In the genomic region with DNA sequence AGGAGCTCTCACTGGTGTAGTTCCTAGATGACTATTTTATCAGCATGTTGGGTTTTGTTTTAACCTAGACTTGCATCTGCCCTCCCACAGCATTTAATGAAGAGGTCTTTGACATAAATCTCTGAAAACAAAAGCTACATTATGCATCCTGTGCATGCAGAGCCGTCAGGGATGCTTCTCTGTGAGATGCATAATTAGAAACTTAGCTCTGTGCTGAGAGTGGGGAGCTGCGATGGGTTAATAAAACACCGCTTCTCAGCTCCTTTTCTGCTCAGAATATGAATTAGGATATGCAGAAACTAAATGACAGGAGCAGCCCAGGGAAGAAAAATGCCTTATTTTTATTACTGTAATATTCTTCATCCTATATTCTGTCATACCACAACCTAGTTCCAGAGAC, we compare ENCODE assay signal across 15 mouse cellular contexts.
DNase-seq lines count a peak whose midpoint lies in the region; ATAC-seq and TF ChIP-seq lines count a peak whose summit lies in the region.
"Had no signal": no experiment of that assay in that cellular context is flagged by ENCODE, and none has a peak within 500 bp of the region (broad histone marks: within the 10 kb centered on the region; RNA-seq: fewer than 3 reads in every experiment).

No protein-coding gene starts in this region.

- H3K36me3 ChIP-seq in forebrain, embryonic 14.5 days (ENCODE audit: control insufficient read depth, insufficient read depth, low read length), result no peaks in the 10 kb centered on the region
- no peaks in the 10 kb centered on the region for H3K36me3 ChIP-seq in midbrain, postnatal 0 days (ENCODE audit: insufficient read depth, low read length)
- H3K36me3 ChIP-seq: intestine, embryonic 15.5 days; kidney, embryonic 15.5 days; limb, embryonic 12.5 days; liver, embryonic 13.5 days; lung, embryonic 15.5 days had no signal

- ATAC-seq in forebrain, embryonic 14.5 days, result peak; percentile 74; the same call in 1 of the 2 replicates
- 0 out of 2 replicates have a peak, but pooled peaks have one; percentile 20 for ATAC-seq in midbrain, postnatal 0 days (ENCODE audit: low FRiP score)
- ATAC-seq: intestine, embryonic 15.5 days had no signal

- H3K4me1 ChIP-seq in forebrain, embryonic 14.5 days (ENCODE audit: control insufficient read depth, insufficient read depth, low read length), result peaks cover 6% of the 10 kb centered on the region; the same call in 1 of the 2 replicates
- no peaks in the 10 kb centered on the region for H3K4me1 ChIP-seq in midbrain, postnatal 0 days (ENCODE audit: insufficient read depth, low read length)
- H3K4me1 ChIP-seq: intestine, embryonic 15.5 days; kidney, embryonic 15.5 days; liver, embryonic 13.5 days; lung, embryonic 15.5 days had no signal

- H3K4me2 ChIP-seq in forebrain, embryonic 14.5 days (ENCODE audit: low read length), result no peak overlapping the region
- H3K4me2 ChIP-seq in midbrain, postnatal 0 days (ENCODE audit: low read depth, low read length, poor library complexity, severe bottlenecking), result no peak overlapping the region
- H3K4me2 ChIP-seq: heart, embryonic 11.5 days; intestine, embryonic 15.5 days; kidney, embryonic 15.5 days; limb, embryonic 12.5 days; liver, embryonic 13.5 days; lung, embryonic 15.5 days had no signal

- DNase-seq in layer of hippocampus, adult 2 months (ENCODE audit: low spot score in 2 of 2), result no peak
- DNase-seq in layer of hippocampus, adult 8-10 months (ENCODE audit: low spot score in 2 of 2), result no peak
- peak; percentile 72 for DNase-seq in brain, embryonic 14.5 days (ENCODE audit: low read depth)
- peak; percentile 49 for DNase-seq in forebrain, embryonic 14.5 days (ENCODE audit: low spot score)
- no peak for DNase-seq in midbrain, postnatal 0 days (ENCODE audit: low spot score)
- no peak for DNase-seq in spleen, postnatal 14 days (ENCODE audit: low spot score in 2 of 2)
- no peak for DNase-seq in thymus, adult 18-20 months
- DNase-seq: cerebellum, postnatal 36 days; liver, embryonic 13.5 days had no signal

- no peaks in the 10 kb centered on the region for H3K9me3 ChIP-seq in forebrain, embryonic 14.5 days (replicated peaks; ENCODE audit: control insufficient read depth, low read length)
- H3K9me3 ChIP-seq in midbrain, postnatal 0 days (ENCODE audit: low read length), result no peaks in the 10 kb centered on the region
- H3K9me3 ChIP-seq: intestine, embryonic 15.5 days; kidney, embryonic 15.5 days; limb, embryonic 12.5 days; liver, embryonic 13.5 days; lung, embryonic 15.5 days had no signal

- TF ChIP-seq POLR2A in brain, embryonic 14.5 days (IDR thresholded peaks at IDR 0.05; ENCODE audit: borderline replicate concordance, extremely low read depth, insufficient read depth, insufficient read length, poor library complexity, severe bottlenecking), result no peak

- H3K9ac ChIP-seq in forebrain, embryonic 14.5 days (ENCODE audit: low read length), result no peak overlapping the region
- no peak overlapping the region for H3K9ac ChIP-seq in midbrain, postnatal 0 days (replicated peaks; ENCODE audit: low read length, poor library complexity, severe bottlenecking)
- H3K9ac ChIP-seq: intestine, embryonic 15.5 days; kidney, embryonic 15.5 days; limb, embryonic 12.5 days; liver, embryonic 13.5 days; lung, embryonic 15.5 days had no signal

- H3K27me3 ChIP-seq in forebrain, embryonic 14.5 days (replicated peaks; ENCODE audit: control insufficient read depth, insufficient read depth, low read length), result no peaks in the 10 kb centered on the region
- no peaks in the 10 kb centered on the region for H3K27me3 ChIP-seq in midbrain, postnatal 0 days (ENCODE audit: insufficient read depth, low read length)
- H3K27me3 ChIP-seq: intestine, embryonic 15.5 days; kidney, embryonic 15.5 days; limb, embryonic 12.5 days; liver, embryonic 13.5 days; lung, embryonic 15.5 days had no signal

- peak overlapping the region; percentile 81 for H3K27ac ChIP-seq in layer of hippocampus, adult 2 months
- no peak overlapping the region for H3K27ac ChIP-seq in forebrain, embryonic 14.5 days (ENCODE audit: low read depth, low read length)
- H3K27ac ChIP-seq in midbrain, postnatal 0 days (ENCODE audit: low read depth, low read length), result no peak overlapping the region
- H3K27ac ChIP-seq: intestine, embryonic 15.5 days; kidney, embryonic 15.5 days; limb, embryonic 12.5 days; liver, embryonic 13.5 days; lung, embryonic 15.5 days had no signal

- 14% methylated on average over 3 of the region's 3 CpGs for WGBS in forebrain, embryonic 14.5 days
- WGBS in midbrain, postnatal 0 days, result 25% methylated on average over 3 of the region's 3 CpGs

- H3K4me3 ChIP-seq in layer of hippocampus, adult 2 months, result no peak overlapping the region
- H3K4me3 ChIP-seq in forebrain, embryonic 14.5 days (ENCODE audit: low read depth, low read length), result no peak overlapping the region
- no peak overlapping the region for H3K4me3 ChIP-seq in midbrain, postnatal 0 days (ENCODE audit: low read depth, low read length)
- H3K4me3 ChIP-seq: erythroblast, embryonic 14.5 days; intestine, embryonic 15.5 days; kidney, embryonic 15.5 days; limb, embryonic 12.5 days; liver, embryonic 13.5 days; lung, embryonic 15.5 days had no signal

- TF ChIP-seq CTCF in layer of hippocampus, adult 2 months (conservative IDR thresholded peaks at IDR 0.05), result no peak
- no peak for TF ChIP-seq CTCF in brain, embryonic 14.5 days (IDR thresholded peaks at IDR 0.05; ENCODE audit: borderline replicate concordance, extremely low read depth, insufficient read depth, insufficient read length)
- no peak for TF ChIP-seq CTCF in midbrain, postnatal 0 days (IDR thresholded peaks at IDR 0.05)

Comparison
In these comparisons a context has a peak if more than half of its experiments do, and no peak if none do; other contexts are left out.
1. DNase-seq: peak in brain, embryonic 14.5 days (single experiment) and forebrain, embryonic 14.5 days (single experiment); none in layer of hippocampus, adult 2 months (0 of 2), layer of hippocampus, adult 8-10 months (0 of 2), midbrain, postnatal 0 days (single experiment), spleen, postnatal 14 days (0 of 2) and thymus, adult 18-20 months (0 of 2).